Mouse (Mus musculus) cortical plate, adult 2 months (tissue): ENCODE measurements around the gene Gcsh. TPM values are rescaled to one million over a fixed set of nuclear protein-coding genes. Genes with fewer than 3 reads are reported as not detected.
A peak's percentile ranks its signal among the peaks of the same experiment; 100 is the strongest.

Experiments
- H3K27ac ChIP-seq: fragments of 200-500 bp; 2 replicates; pipeline ENCODE4 v1.5.1; 2012; ENCODE audit warnings: low read length, control low read depth, inconsistent platforms; ENCODE audit not compliant: insufficient read depth
- H3K4me1 ChIP-seq: fragments of 200-500 bp; 2 replicates; pipeline ENCODE4 v1.6.1; 2011; ENCODE audit warnings: low read length; ENCODE audit not compliant: control insufficient read depth, insufficient read depth
- H3K4me3 ChIP-seq: fragments of 200-500 bp; 2 replicates; pipeline ENCODE4 v1.5.1; 2011; ENCODE audit warnings: mild to moderate bottlenecking, low read length, control low read depth; ENCODE audit not compliant: insufficient read depth
- CTCF ChIP-seq: fragments of 200-500 bp; IDR thresholded peaks from 2 replicates; pipeline ENCODE4 v1.5.1; 2011; ENCODE audit warnings: mild to moderate bottlenecking, control low read depth, low read length; ENCODE audit not compliant: insufficient read depth; ENCODE audit errors: extremely low read depth
- POLR2A ChIP-seq: fragments of 200-500 bp; IDR thresholded peaks from 2 replicates; pipeline ENCODE4 v1.6.1; 2011; ENCODE audit warnings: mild to moderate bottlenecking, low read length, control low read depth; ENCODE audit not compliant: insufficient read depth; ENCODE audit errors: extremely low read depth
- polyA plus RNA-seq: library from polyadenylated mRNA; depleted of rRNA; stranded (reverse); fragments of >200 nt; gene quantifications from 2 replicates; pipeline ENCODE4 v1.2.3, GENCODE M21; 2012

Gene Gcsh
- polyA plus RNA-seq, 1 experiment = 84.2 TPM

GRCm38 (mm10) chr8:116947589-116947988 is 45.7 kb downstream of the Gcsh start:
- no peak overlapping the region for H3K4me3 ChIP-seq
- H3K4me1 ChIP-seq = peaks cover 7% of the 10 kb centered on the region
- no peak overlapping the region for H3K27ac ChIP-seq
- TF ChIP-seq POLR2A (no peak), CTCF (no peak)

- Histone ChIP-seq H3K4me3 (peak overlapping the region; percentile 20), H3K4me1 (peaks cover 7% of the 10 kb centered on the region), H3K27ac (peak overlapping the region; percentile 53; the same call in 1 of the 2 replicates)
- TF ChIP-seq POLR2A (no peak), CTCF (no peak)
These were observed 46.5 kb downstream of the Gcsh start for GRCm38 (mm10) chr8:116946851-116947250.

DNA sequence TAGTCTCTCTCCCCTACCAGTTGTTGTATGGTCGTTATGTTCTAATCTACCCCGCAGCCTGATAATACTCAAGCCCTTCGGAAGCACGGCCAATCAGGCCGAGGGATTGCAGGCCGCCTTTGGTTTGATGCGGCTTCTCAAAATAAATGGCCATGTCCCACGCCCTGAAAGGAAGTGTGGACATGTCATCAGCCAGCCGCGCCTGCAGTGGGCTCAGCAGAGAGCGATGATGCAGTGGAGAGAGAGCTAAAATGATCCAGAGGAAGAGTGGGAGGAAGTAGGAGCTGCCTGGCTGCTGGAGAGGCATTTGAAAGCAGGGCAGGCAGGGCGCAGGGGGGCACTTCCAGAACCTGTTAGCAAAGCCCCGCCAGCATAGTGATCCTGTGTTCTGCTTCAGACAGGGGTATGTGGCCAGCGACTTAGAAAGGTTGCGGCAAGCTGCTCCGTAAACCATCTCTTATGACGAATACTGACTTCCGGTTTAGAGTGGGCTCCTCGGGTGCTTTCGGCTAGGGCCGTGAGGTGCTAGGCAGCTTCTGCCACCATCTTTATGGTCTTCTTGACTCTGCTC is 47.0 kb downstream of the Gcsh start:
- TF ChIP-seq CTCF (no peak), POLR2A (peak; percentile 57; the same call in 1 of the 2 replicates)
- H3K4me1 ChIP-seq = peaks cover 7% of the 10 kb centered on the region
- H3K4me3 ChIP-seq = peak overlapping the region; percentile 20
- H3K27ac ChIP-seq = peak overlapping the region; percentile 53

GRCm38 (mm10) chr8:116945169-116945910 is 48.0 kb downstream of the Gcsh start:
- no peak for TF ChIP-seq POLR2A
- TF ChIP-seq CTCF = no peak
- H3K4me1 ChIP-seq = peaks cover 7% of the 10 kb centered on the region
- peak overlapping the region; percentile 69; the same call in 1 of the 2 replicates for H3K4me3 ChIP-seq
- H3K27ac ChIP-seq = 0 out of 2 replicates have a peak overlapping the region, but pooled peaks have one; percentile 15

DNA sequence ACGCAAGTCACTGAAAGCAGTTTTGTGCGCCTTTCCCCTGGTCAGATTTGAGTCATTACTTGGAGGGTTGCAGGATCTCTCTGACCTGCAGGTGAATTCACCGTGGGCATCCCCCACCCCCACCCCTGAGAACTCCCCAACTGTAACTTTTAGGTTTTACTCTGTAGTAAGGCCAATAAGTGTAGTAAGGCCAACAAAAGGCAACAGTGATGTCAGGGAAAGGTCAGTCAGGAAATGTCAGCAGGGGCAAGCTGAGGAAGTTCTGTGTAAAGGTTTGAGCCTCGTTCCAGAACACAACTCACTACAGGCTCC is 49.0 kb downstream of the Gcsh start:
- 0 out of 2 replicates have a peak overlapping the region, but pooled peaks have one; percentile 15 for H3K27ac ChIP-seq
- no peak for TF ChIP-seq CTCF
- H3K4me1 ChIP-seq = peaks cover 7% of the 10 kb centered on the region
- peak overlapping the region; percentile 69 for H3K4me3 ChIP-seq

DNA sequence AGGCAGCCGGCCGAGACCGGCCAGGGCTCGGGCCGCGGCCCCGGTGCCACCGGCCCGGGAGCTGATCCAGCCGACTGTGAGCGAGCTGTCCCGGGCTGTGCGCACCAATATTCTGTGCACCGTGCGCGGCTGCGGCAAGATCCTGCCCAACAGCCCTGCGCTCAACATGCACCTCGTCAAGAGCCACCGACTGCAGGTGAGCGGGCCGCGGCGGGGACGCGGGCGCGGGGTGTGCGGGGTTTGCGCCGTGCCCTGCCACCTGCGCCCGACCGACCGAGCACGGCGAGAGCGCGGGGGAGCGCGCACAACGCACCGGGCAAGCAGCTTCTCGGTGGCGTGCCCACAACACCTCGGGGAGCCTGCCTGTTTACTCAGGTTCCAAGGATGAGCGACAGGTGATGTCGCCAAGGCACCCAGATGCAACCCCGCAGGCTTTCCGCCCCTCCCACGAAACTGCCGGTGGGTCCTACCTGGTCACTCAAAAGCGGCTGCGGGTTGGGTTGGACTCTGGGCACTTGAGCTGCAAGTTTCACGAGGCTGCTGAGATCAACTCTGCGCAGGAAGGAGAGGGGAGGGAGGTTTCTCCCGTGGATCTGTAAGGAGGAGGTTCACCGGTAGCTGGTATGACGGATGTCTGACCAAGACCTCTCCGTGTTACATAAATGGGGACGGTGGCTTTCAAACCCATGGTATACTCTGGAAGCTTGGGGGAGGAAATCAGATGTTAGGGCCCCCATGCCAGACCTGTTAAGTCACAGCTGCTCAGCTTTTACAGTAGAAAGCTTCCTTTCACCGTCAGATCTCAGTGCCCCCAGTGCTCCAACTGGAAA is 49.6 kb downstream of the Gcsh start:
- H3K4me3 ChIP-seq = peak overlapping the region; percentile 69
- peaks cover 7% of the 10 kb centered on the region for H3K4me1 ChIP-seq
- peak overlapping the region; percentile 73 for H3K27ac ChIP-seq
- TF ChIP-seq POLR2A (0 out of 2 replicates have a peak, but pooled peaks have one; percentile 32), CTCF (no peak)

DNA sequence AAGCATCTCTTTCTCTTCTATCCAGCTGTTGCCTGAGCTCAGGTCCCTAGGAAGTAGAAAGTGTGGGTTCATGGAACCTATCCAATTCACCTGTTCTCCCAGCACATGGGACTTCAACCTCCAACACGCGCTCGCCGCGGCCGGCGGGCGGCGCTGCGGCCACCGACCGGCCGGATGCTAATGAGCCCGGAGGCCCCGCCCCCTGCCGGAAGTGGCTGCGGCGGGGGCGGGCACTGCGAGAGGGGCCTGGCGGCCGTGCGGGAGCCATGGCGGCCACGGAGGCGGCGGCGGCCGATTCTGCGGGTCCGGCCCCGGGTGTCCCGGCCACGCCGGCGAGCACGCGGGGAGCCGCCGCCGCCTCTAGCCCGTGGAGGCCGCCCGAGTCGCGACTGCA is 50.2 kb downstream of the Gcsh start, which contains the start of gene Atmin:
Atmin (plus strand) TSS at position 233 of the 394 bp plus-strand sequence.
- Histone ChIP-seq H3K4me1 (peaks cover 7% of the 10 kb centered on the region), H3K27ac (peak within 1 kb of the TSS; percentile 73), H3K4me3 (peak within 1 kb of the TSS; percentile 69)
- TF ChIP-seq POLR2A = no peak
- peak; percentile 29; the same call in 1 of the 2 replicates for TF ChIP-seq CTCF

- peaks cover 7% of the 10 kb centered on the region for H3K4me1 ChIP-seq
- no peak for TF ChIP-seq CTCF
- H3K4me3 ChIP-seq = peak overlapping the region; percentile 69; the same call in 1 of the 2 replicates
- H3K27ac ChIP-seq = no peak overlapping the region
These were observed 50.9 kb downstream of the Gcsh start for GRCm38 (mm10) chr8:116942284-116943058.

DNA sequence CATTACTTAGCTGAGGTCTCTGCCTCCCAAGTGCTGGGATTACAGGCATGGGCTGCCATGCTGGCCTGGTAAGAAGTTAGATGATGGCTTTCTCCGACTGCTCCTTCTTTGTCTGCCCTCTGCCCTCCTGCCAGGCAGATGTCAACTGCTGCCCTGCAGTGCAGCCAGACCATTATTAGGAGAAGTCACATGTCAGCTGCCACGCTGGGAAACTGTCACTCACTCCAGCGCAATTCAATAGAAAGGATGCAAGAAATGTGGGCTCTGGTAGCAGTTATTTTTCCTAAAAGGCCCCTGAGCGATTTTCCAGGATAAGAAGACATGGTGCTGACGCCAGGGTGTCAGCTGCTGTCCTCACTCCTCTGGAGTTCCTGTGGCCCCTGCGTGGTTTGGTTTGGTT is 57.8 kb downstream of the Gcsh start:
- no peak overlapping the region for H3K4me3 ChIP-seq
- H3K27ac ChIP-seq = no peak overlapping the region
- no peak for TF ChIP-seq CTCF
- no peak for TF ChIP-seq POLR2A
- H3K4me1 ChIP-seq = no peaks in the 10 kb centered on the region
